Mouse (Mus musculus) 3T3-L1 (cell line): ENCODE results near the gene Kcne4.
"Not testable (repeated sequence)": the region's sequence is repeated elsewhere in the genome, so short reads cannot be mapped to it uniquely, and the experiment has no call there.

Experiments
- DNase-seq: peaks from one replicate; pipeline ENCODE4 v3.0.0-alpha.2; 2015; ENCODE audit warnings: low read depth, low spot score

Gene Kcne4

GRCm38 (mm10) chr1:78816639-78817038, at the start of gene Kcne4:
TSS of gene Kcne4 (plus strand) at chr1:78816758.
- DNase-seq, result no peak

GRCm38 (mm10) chr1:78781899-78782298, 34.7 kb upstream of the Kcne4 start:
- DNase-seq, result peak; percentile 75

GRCm38 (mm10) chr1:78784936-78785335, 31.6 kb upstream of the Kcne4 start:
- DNase-seq, result not testable (repeated sequence)

- no peak for DNase-seq
These were observed 26.8 kb upstream of the Kcne4 start for GRCm38 (mm10) chr1:78789744-78790143.

GRCm38 (mm10) chr1:78807428-78807827, 9.1 kb upstream of the Kcne4 start:
- DNase-seq, result peak; percentile 53

- no peak for DNase-seq
These were observed 6.7 kb upstream of the Kcne4 start for GRCm38 (mm10) chr1:78809819-78810218.

GRCm38 (mm10) chr1:78810904-78811303, 5.7 kb upstream of the Kcne4 start:
- DNase-seq, result no peak

- peak; percentile 73 for DNase-seq
These were observed 4.5 kb upstream of the Kcne4 start for GRCm38 (mm10) chr1:78811975-78812490.

GRCm38 (mm10) chr1:78817756-78818155, 1.2 kb downstream of the Kcne4 start:
- DNase-seq, result no peak

GRCm38 (mm10) chr1:78818630-78819526, 2.3 kb downstream of the Kcne4 start:
- no peak for DNase-seq

GRCm38 (mm10) chr1:78819592-78819991, 3.0 kb downstream of the Kcne4 start:
- peak; percentile 41 for DNase-seq

GRCm38 (mm10) chr1:78820176-78820575, 3.6 kb downstream of the Kcne4 start:
- DNase-seq, result no peak

- no peak for DNase-seq
These were observed 4.6 kb downstream of the Kcne4 start for GRCm38 (mm10) chr1:78821111-78821510.

- no peak for DNase-seq
These were observed 5.3 kb downstream of the Kcne4 start for GRCm38 (mm10) chr1:78821733-78822430.

- DNase-seq, result peak; percentile 19
These were observed 8.7 kb downstream of the Kcne4 start for GRCm38 (mm10) chr1:78825246-78825645.

GRCm38 (mm10) chr1:78838468-78838867, 21.9 kb downstream of the Kcne4 start:
- DNase-seq, result no peak

- DNase-seq, result no peak
These were observed 24.2 kb downstream of the Kcne4 start for GRCm38 (mm10) chr1:78840769-78841168.

GRCm38 (mm10) chr1:78845661-78846060, 29.1 kb downstream of the Kcne4 start:
- DNase-seq, result no peak

- peak; percentile 49 for DNase-seq
These were observed 29.9 kb downstream of the Kcne4 start for GRCm38 (mm10) chr1:78846471-78846870.

- no peak for DNase-seq
These were observed 36.0 kb downstream of the Kcne4 start for GRCm38 (mm10) chr1:78852408-78853093.

- no peak for DNase-seq
These were observed 36.5 kb downstream of the Kcne4 start for GRCm38 (mm10) chr1:78853094-78853445.

GRCm38 (mm10) chr1:78854306-78854705, 37.7 kb downstream of the Kcne4 start:
- DNase-seq, result no peak
